Mouse (Mus musculus): ENCODE results near the gene Sp8.

Gene Sp8

GRCm38 (mm10) chr12:118849203-118849861 is 3.2 kb downstream of the Sp8 start:
- DNase-seq, result no peak

- DNase-seq, result no peak
These were observed 3.9 kb downstream of the Sp8 start for GRCm38 (mm10) chr12:118849996-118850395.

- no peak for DNase-seq
These were observed 4.8 kb downstream of the Sp8 start for GRCm38 (mm10) chr12:118850851-118851410.

GRCm38 (mm10) chr12:118853331-118853730 is 7.2 kb downstream of the Sp8 start:
- DNase-seq, result no peak

GRCm38 (mm10) chr12:118854401-118854800 is 8.3 kb downstream of the Sp8 start:
- no peak for DNase-seq

- peak; percentile 35 for DNase-seq
These were observed 8.8 kb downstream of the Sp8 start for GRCm38 (mm10) chr12:118854831-118855453.

GRCm38 (mm10) chr12:118856151-118856550 is 10.0 kb downstream of the Sp8 start:
- DNase-seq, result no peak

GRCm38 (mm10) chr12:118872673-118873072 is 26.5 kb downstream of the Sp8 start:
- DNase-seq, result no peak

- no peak for DNase-seq
These were observed 36.7 kb downstream of the Sp8 start for GRCm38 (mm10) chr12:118882790-118883189.

GRCm38 (mm10) chr12:118887964-118888363 is 41.8 kb downstream of the Sp8 start:
- no peak for DNase-seq
